Mouse (Mus musculus): ENCODE measurements around the gene Pdx1.

The Pdx1 gene

GRCm38 (mm10) chr5:147309786-147310185 is 40.0 kb downstream of the Pdx1 start:
- no peak for DNase-seq (ENCODE audit: low spot score)

DNA sequence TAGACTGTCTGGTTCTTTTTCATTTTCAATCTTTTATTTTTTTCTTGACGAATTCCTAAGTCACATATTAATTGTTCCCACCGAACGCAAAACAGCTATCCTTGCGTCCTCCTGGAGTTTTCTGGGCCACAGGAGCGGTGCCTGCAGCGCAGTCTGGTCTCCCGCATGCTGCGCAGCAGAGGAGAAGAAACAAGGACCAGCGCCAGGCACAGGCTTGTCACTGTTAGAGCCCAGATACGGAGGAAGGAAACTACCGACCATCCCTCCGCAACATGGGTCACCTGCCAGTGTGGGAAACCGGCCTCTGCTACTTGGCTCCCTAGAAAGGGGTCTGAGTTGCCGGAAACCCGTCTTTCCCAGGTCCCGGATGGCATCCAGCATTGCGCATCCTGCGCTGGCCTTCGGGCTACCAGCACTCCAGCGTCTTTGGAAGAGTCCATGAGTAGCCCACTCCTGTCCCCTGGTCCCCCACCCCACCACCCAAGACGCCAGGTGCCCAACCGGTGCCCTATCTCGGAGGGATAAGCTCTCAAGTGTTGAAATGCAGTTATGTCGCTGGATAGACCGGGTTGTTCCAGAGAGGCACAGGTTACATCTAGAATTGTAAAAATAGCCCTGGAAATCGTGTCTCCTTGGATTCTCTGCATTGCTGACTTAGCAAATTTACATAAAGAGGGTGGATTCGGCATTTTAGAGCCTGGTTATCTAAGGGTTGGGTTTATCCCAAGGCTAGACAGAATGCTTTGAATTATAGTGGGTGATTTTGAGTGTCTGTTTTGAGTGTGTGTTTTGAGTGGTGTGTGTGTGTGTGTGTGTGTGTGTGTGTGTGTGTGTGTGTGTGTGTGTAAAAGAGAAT is 43.3 kb downstream of the Pdx1 start:
- DNase-seq (ENCODE audit: low spot score): no peak

GRCm38 (mm10) chr5:147314646-147315431 is 45.1 kb downstream of the Pdx1 start:
- no peak for DNase-seq (ENCODE audit: low spot score)

GRCm38 (mm10) chr5:147315432-147316075 is 45.8 kb downstream of the Pdx1 start:
- DNase-seq (ENCODE audit: low spot score): no peak

- DNase-seq (ENCODE audit: low spot score): no peak
These were observed 47.6 kb downstream of the Pdx1 start for GRCm38 (mm10) chr5:147317321-147317720.

DNA sequence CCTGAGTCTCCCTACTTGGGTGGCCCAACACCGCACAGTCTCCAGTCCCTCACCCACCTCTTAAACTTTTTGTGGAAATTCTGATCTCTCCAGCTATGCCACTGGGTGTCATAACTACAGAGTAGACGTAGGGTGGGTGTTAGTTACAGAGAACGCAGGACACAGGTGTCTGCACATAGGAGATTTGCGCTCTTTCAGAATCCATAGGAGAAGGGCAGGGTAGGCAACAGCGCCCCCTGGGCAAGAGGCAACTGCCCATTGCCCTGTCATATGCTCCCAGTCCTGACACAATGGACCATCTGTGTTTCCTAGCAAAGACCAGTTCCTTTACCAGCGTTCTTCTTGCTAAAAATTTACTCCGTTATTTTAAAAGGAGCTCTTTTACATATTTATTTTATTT is 48.2 kb downstream of the Pdx1 start:
- DNase-seq (ENCODE audit: low spot score): peak; percentile 36

GRCm38 (mm10) chr5:147319653-147320052 is 49.9 kb downstream of the Pdx1 start:
- DNase-seq (ENCODE audit: low spot score): peak; percentile 92

- no peak for DNase-seq (ENCODE audit: low spot score)
These were observed 52.4 kb downstream of the Pdx1 start, which contains the start of gene Urad for GRCm38 (mm10) chr5:147322183-147322582. Urad (minus strand) TSS chr5:147322440.

DNA sequence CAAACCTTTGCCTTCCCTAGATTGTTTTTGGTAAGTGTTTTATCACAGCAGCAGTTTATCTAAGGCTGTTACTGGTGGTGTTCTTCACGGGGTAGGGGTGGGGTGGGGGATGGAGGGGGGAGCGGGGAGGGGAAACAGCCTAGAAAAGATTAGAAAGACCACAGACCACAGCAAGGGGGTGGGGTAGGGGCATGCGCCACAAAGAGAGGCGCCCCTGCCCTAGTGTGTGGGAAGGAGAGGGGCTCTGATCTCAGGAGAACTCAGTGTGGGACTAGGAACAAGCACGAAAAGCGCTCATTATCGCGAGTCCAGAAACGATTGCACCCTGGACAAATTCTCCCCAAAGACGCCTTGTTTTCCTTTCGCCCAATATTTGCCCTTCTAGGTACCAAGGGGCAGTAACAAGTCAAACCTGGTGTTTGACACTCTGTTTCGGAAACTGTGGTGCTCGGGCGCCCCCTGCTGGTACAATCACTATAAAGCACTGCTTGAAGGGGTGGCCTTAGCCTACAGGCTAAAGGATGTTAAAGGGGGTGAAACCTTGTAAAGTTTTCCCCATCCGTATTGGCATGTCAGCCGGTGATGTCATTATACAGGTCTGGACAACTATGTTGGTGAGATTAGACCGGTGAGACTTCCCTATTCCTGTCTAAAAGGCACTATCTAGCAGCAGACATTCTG is 53.6 kb downstream of the Pdx1 start:
- peak; percentile 86 for DNase-seq (ENCODE audit: low spot score)

Data from retina, embryonic 14.5 days (tissue).